In genomic region chr4:115827066-115827465, GRCm38 (mm10) we compare ENCODE assay signal across 10 mouse cellular contexts. TPM values are rescaled to one million over a fixed set of nuclear protein-coding genes. Genes with fewer than 3 reads are reported as not detected.
DNase-seq lines count a peak whose midpoint lies in the region; ATAC-seq and TF ChIP-seq lines count a peak whose summit lies in the region.
"Had no signal": no experiment of that assay in that cellular context is flagged by ENCODE, and none has a peak within 500 bp of the region (broad histone marks: within the 10 kb centered on the region; RNA-seq: fewer than 3 reads in every experiment).

No protein-coding gene starts in this region.

- H3K27me3 ChIP-seq in hindbrain, embryonic 13.5 days: peaks cover 28% of the 10 kb centered on the region
- peaks cover 6% of the 10 kb centered on the region for H3K27me3 ChIP-seq in hindbrain, embryonic 12.5 days
- no peaks in the 10 kb centered on the region for H3K27me3 ChIP-seq in hindbrain, embryonic 14.5 days (ENCODE audit: control insufficient read depth, insufficient read depth, low read length)
- H3K27me3 ChIP-seq in midbrain, embryonic 11.5 days (ENCODE audit: control insufficient read depth, insufficient read depth, low read length): no peaks in the 10 kb centered on the region
- no peaks in the 10 kb centered on the region for H3K27me3 ChIP-seq in cerebellum, adult 2 months (ENCODE audit: control insufficient read depth, insufficient read depth, low read length)

- H3K4me1 ChIP-seq in hindbrain, embryonic 13.5 days (replicated peaks): peaks cover 14% of the 10 kb centered on the region
- peaks cover 11% of the 10 kb centered on the region for H3K4me1 ChIP-seq in hindbrain, embryonic 12.5 days
- H3K4me1 ChIP-seq in hindbrain, embryonic 14.5 days (replicated peaks; ENCODE audit: control insufficient read depth, insufficient read depth, low read length): no peaks in the 10 kb centered on the region
- H3K4me1 ChIP-seq in midbrain, embryonic 11.5 days (ENCODE audit: control insufficient read depth, insufficient read depth, low read length): peaks cover 3% of the 10 kb centered on the region
- no peaks in the 10 kb centered on the region for H3K4me1 ChIP-seq in cerebellum, adult 2 months (ENCODE audit: control insufficient read depth, insufficient read depth, low read length)

- H3K4me2 ChIP-seq in hindbrain, embryonic 13.5 days: peak overlapping the region; percentile 72
- no peak overlapping the region for H3K4me2 ChIP-seq in hindbrain, embryonic 12.5 days (replicated peaks)
- H3K4me2 ChIP-seq in hindbrain, embryonic 14.5 days (replicated peaks): peak overlapping the region; percentile 71
- peak overlapping the region; percentile 91; the same call in 1 of the 2 replicates for H3K4me2 ChIP-seq in midbrain, embryonic 11.5 days

- no peak overlapping the region for H3K4me3 ChIP-seq in hindbrain, embryonic 13.5 days
- H3K4me3 ChIP-seq in hindbrain, embryonic 12.5 days: no peak overlapping the region
- H3K4me3 ChIP-seq in hindbrain, embryonic 14.5 days (replicated peaks; ENCODE audit: low read length): no peak overlapping the region
- H3K4me3 ChIP-seq in midbrain, embryonic 11.5 days (ENCODE audit: low read depth, low read length): no peak overlapping the region; the same call in 1 of the 2 replicates
- no peak overlapping the region for H3K4me3 ChIP-seq in cerebellum, adult 2 months (replicated peaks; ENCODE audit: insufficient read depth, low read depth, low read length)

- no peak for TF ChIP-seq CTCF in cerebellum, adult 2 months (IDR thresholded peaks at IDR 0.05; ENCODE audit: borderline replicate concordance, insufficient read depth, low read depth, low read length)

- peak; percentile 48 for DNase-seq in R1 (ENCODE audit: low read depth, low spot score)
- DNase-seq in hindbrain, embryonic 14.5 days (ENCODE audit: low spot score): no peak
- DNase-seq in midbrain, embryonic 11.5 days (ENCODE audit: low spot score, missing footprints): no peak
- DNase-seq in adrenal gland, postnatal 4 days (ENCODE audit: low spot score in 2 of 2): no peak
- DNase-seq in cerebellum, adult 2 months: no peak
- DNase-seq in ovary, adult 18-20 months (ENCODE audit: low spot score): no peak

- ATAC-seq in hindbrain, embryonic 13.5 days (ENCODE audit: low FRiP score): no peak
- ATAC-seq in hindbrain, embryonic 12.5 days (ENCODE audit: low FRiP score): no peak
- ATAC-seq in hindbrain, embryonic 14.5 days (ENCODE audit: low FRiP score): no peak
- ATAC-seq in midbrain, embryonic 11.5 days (ENCODE audit: low FRiP score): no peak

- 75% methylated on average over 3 of the region's 3 CpGs for WGBS in hindbrain, embryonic 13.5 days
- 63% methylated on average over 3 of the region's 3 CpGs for WGBS in hindbrain, embryonic 12.5 days
- WGBS in hindbrain, embryonic 14.5 days: 76% methylated on average over 3 of the region's 3 CpGs
- WGBS in midbrain, embryonic 11.5 days: 76% methylated on average over 3 of the region's 3 CpGs
- WGBS in cerebellum, adult 2 months: 55% methylated on average over 3 of the region's 3 CpGs

- no peaks in the 10 kb centered on the region for H3K9me3 ChIP-seq in hindbrain, embryonic 13.5 days
- H3K9me3 ChIP-seq in hindbrain, embryonic 12.5 days (replicated peaks): no peaks in the 10 kb centered on the region
- H3K9me3 ChIP-seq in hindbrain, embryonic 14.5 days (ENCODE audit: control insufficient read depth, low read length): no peaks in the 10 kb centered on the region
- no peaks in the 10 kb centered on the region for H3K9me3 ChIP-seq in midbrain, embryonic 11.5 days (ENCODE audit: control insufficient read depth, low read length)

- H3K27ac ChIP-seq in hindbrain, embryonic 13.5 days: no peak overlapping the region
- H3K27ac ChIP-seq in hindbrain, embryonic 12.5 days: no peak overlapping the region
- no peak overlapping the region for H3K27ac ChIP-seq in hindbrain, embryonic 14.5 days
- no peak overlapping the region for H3K27ac ChIP-seq in midbrain, embryonic 11.5 days (ENCODE audit: low read depth, low read length)
- H3K27ac ChIP-seq in cerebellum, adult 2 months (ENCODE audit: insufficient read depth, low read length): no peak overlapping the region

- peaks cover 7% of the 10 kb centered on the region; the same call in 1 of the 2 replicates for H3K36me3 ChIP-seq in hindbrain, embryonic 13.5 days
- no peaks in the 10 kb centered on the region for H3K36me3 ChIP-seq in hindbrain, embryonic 12.5 days
- H3K36me3 ChIP-seq in hindbrain, embryonic 14.5 days (replicated peaks; ENCODE audit: control insufficient read depth, insufficient read depth): 0 out of 2 replicates have a peak, but pooled peaks cover 7% of the 10 kb centered on the region
- no peaks in the 10 kb centered on the region for H3K36me3 ChIP-seq in midbrain, embryonic 11.5 days (ENCODE audit: control insufficient read depth, insufficient read depth, low read length)

- no peak for TF ChIP-seq POLR2A in cerebellum, adult 2 months (IDR thresholded peaks at IDR 0.05; ENCODE audit: borderline replicate concordance, insufficient read depth, low read length)

- no peak overlapping the region for H3K9ac ChIP-seq in hindbrain, embryonic 13.5 days
- no peak overlapping the region for H3K9ac ChIP-seq in hindbrain, embryonic 12.5 days
- H3K9ac ChIP-seq in hindbrain, embryonic 14.5 days: no peak overlapping the region
- no peak overlapping the region for H3K9ac ChIP-seq in midbrain, embryonic 11.5 days (ENCODE audit: low read length)

RNA-seq across cellular contexts. Expression of gene Mob3c, which starts 0.8 kb away (rescaled TPM):
- polyA plus RNA-seq in hindbrain, embryonic 13.5 days (2015; fragmentation: Nextera tagmentation; extraction: Ambion mirVana): 4.8 and 6.4 TPM in 2 replicates
- 5.0 and 6.7 TPM in 2 replicates for polyA plus RNA-seq in hindbrain, embryonic 12.5 days (2016; fragmentation: Nextera tagmentation; extraction: Ambion mirVana)
- 5.5 and 5.8 TPM in 2 replicates for polyA plus RNA-seq in hindbrain, embryonic 14.5 days (2014; fragmentation: Nextera tagmentation; extraction: Ambion mirVana)
- polyA plus RNA-seq in midbrain, embryonic 11.5 days (2014; fragmentation: Nextera tagmentation; extraction: Ambion mirVana): 2.5 and 3.7 TPM in 2 replicates
- total RNA-seq in adrenal gland, postnatal 4 days (2021): 10 to 100 TPM; 17.5 to 20.4 TPM
- 9.4 and 11.1 TPM in 2 replicates for polyA plus RNA-seq in cerebellum, adult 2 months (2012; rRNA removed)

RNA-seq across cellular contexts. Expression of gene Mknk1, which starts 11.9 kb away (rescaled TPM):
- polyA plus RNA-seq in hindbrain, embryonic 13.5 days (2015; fragmentation: Nextera tagmentation; extraction: Ambion mirVana): 21.3 and 23.7 TPM in 2 replicates
- 28.0 and 30.8 TPM in 2 replicates for polyA plus RNA-seq in hindbrain, embryonic 12.5 days (2016; fragmentation: Nextera tagmentation; extraction: Ambion mirVana)
- polyA plus RNA-seq in hindbrain, embryonic 14.5 days (2014; fragmentation: Nextera tagmentation; extraction: Ambion mirVana): 21.3 and 21.6 TPM in 2 replicates
- 17.9 and 22.3 TPM in 2 replicates for polyA plus RNA-seq in midbrain, embryonic 11.5 days (2014; fragmentation: Nextera tagmentation; extraction: Ambion mirVana)
- 10 to 100 TPM; 52.7 to 59.0 TPM for total RNA-seq in adrenal gland, postnatal 4 days (2021)
- 58.3 and 60.0 TPM in 2 replicates for polyA plus RNA-seq in cerebellum, adult 2 months (2012; rRNA removed)

RNA-seq across cellular contexts. Expression of gene Atpaf1, which starts 42.5 kb away (rescaled TPM):
- polyA plus RNA-seq in hindbrain, embryonic 13.5 days (2015; fragmentation: Nextera tagmentation; extraction: Ambion mirVana): 37.3 and 41.8 TPM in 2 replicates
- polyA plus RNA-seq in hindbrain, embryonic 12.5 days (2016; fragmentation: Nextera tagmentation; extraction: Ambion mirVana): 41.4 and 42.1 TPM in 2 replicates
- 40.9 and 45.6 TPM in 2 replicates for polyA plus RNA-seq in hindbrain, embryonic 14.5 days (2014; fragmentation: Nextera tagmentation; extraction: Ambion mirVana)
- 42.3 and 50.9 TPM in 2 replicates for polyA plus RNA-seq in midbrain, embryonic 11.5 days (2014; fragmentation: Nextera tagmentation; extraction: Ambion mirVana)
- total RNA-seq in adrenal gland, postnatal 4 days (2021): 10 to 100 TPM; 63.0 to 68.3 TPM
- polyA plus RNA-seq in cerebellum, adult 2 months (2012; rRNA removed): 71.2 and 81.2 TPM in 2 replicates

RNA-seq across cellular contexts. Expression of gene Tex38, which starts 46.2 kb away (rescaled TPM):
- 0.29 TPM in 1 of 2 replicates, not detected in the other for polyA plus RNA-seq in hindbrain, embryonic 13.5 days (2015; fragmentation: Nextera tagmentation; extraction: Ambion mirVana)
- 0.30 TPM in 1 of 2 replicates, not detected in the other for polyA plus RNA-seq in hindbrain, embryonic 12.5 days (2016; fragmentation: Nextera tagmentation; extraction: Ambion mirVana)
- polyA plus RNA-seq in hindbrain, embryonic 14.5 days (2014; fragmentation: Nextera tagmentation; extraction: Ambion mirVana): 0.27 and 0.33 TPM in 2 replicates
- polyA plus RNA-seq in midbrain, embryonic 11.5 days (2014; fragmentation: Nextera tagmentation; extraction: Ambion mirVana): 0.41 TPM in 1 of 2 replicates, not detected in the other
- 1 to 10 TPM; 2.4 to 2.5 TPM for total RNA-seq in adrenal gland, postnatal 4 days (2021)
- 0.43 TPM in 2 replicates for polyA plus RNA-seq in cerebellum, adult 2 months (2012; rRNA removed)

RNA-seq across cellular contexts. Expression of gene Kncn, which starts 57.1 kb away (rescaled TPM):
- not detected in 2 replicates for polyA plus RNA-seq in hindbrain, embryonic 13.5 days (2015; fragmentation: Nextera tagmentation; extraction: Ambion mirVana)
- not detected in 2 replicates for polyA plus RNA-seq in hindbrain, embryonic 12.5 days (2016; fragmentation: Nextera tagmentation; extraction: Ambion mirVana)
- 0.13 TPM in 1 of 2 replicates, not detected in the other for polyA plus RNA-seq in hindbrain, embryonic 14.5 days (2014; fragmentation: Nextera tagmentation; extraction: Ambion mirVana)
- polyA plus RNA-seq in midbrain, embryonic 11.5 days (2014; fragmentation: Nextera tagmentation; extraction: Ambion mirVana): not detected in 2 replicates
- total RNA-seq in adrenal gland, postnatal 4 days (2021): not detected
- polyA plus RNA-seq in cerebellum, adult 2 months (2012; rRNA removed): 0.08 and 0.14 TPM in 2 replicates
- polyA plus RNA-seq: kidney, adult 2 months; lung, adult 2 months had no signal
